In genomic region chr1:88301121-88302014, GRCm38 (mm10) we compare ENCODE assay signal across 8 mouse cellular contexts. TPM values are rescaled to one million over a fixed set of nuclear protein-coding genes. Genes with fewer than 3 reads are reported as not detected.
DNase-seq lines count a peak whose midpoint lies in the region; ATAC-seq and TF ChIP-seq lines count a peak whose summit lies in the region.

No protein-coding gene starts in this region.

- H3K4me3 ChIP-seq in lung, postnatal 0 days (ENCODE audit: low read depth, low read length) = no peak overlapping the region
- H3K4me3 ChIP-seq in limb, embryonic 10.5 days = no peak overlapping the region
- H3K4me3 ChIP-seq in small intestine, adult 2 months (ENCODE audit: low read depth, low read length) = no peak overlapping the region

- TF ChIP-seq POLR2A in small intestine, adult 2 months (IDR thresholded peaks at IDR 0.05; ENCODE audit: low read depth, low read length) = no peak

- DNase-seq in lung, postnatal 0 days (ENCODE audit: low spot score) = peak; percentile 9
- DNase-seq in lung, postnatal 4 days = no peak
- peak; percentile 32 for DNase-seq in embryo, embryonic 9.5 days (ENCODE audit: extremely low spot score)
- peak; percentile 51 for DNase-seq in limb, embryonic 10.5 days (ENCODE audit: low spot score)
- no peak for DNase-seq in left cerebral cortex, postnatal 36 days (ENCODE audit: low spot score in 2 of 2)
- DNase-seq in urinary bladder, adult 2 months (ENCODE audit: low spot score) = no peak
- DNase-seq in spleen, adult 12 weeks (ENCODE audit: low spot score) = no peak

- no peak overlapping the region for H3K4me2 ChIP-seq in lung, postnatal 0 days (replicated peaks; ENCODE audit: low read depth, low read length)

- H3K4me1 ChIP-seq in lung, postnatal 0 days (ENCODE audit: insufficient read depth, low read depth, low read length) = no peaks in the 10 kb centered on the region
- H3K4me1 ChIP-seq in limb, embryonic 10.5 days = no peaks in the 10 kb centered on the region
- no peaks in the 10 kb centered on the region for H3K4me1 ChIP-seq in small intestine, adult 2 months (ENCODE audit: control insufficient read depth, insufficient read depth, insufficient read length, low read length)

- TF ChIP-seq CTCF in lung, postnatal 0 days (IDR thresholded peaks at IDR 0.05) = peak; percentile 54
- TF ChIP-seq CTCF in small intestine, adult 2 months (IDR thresholded peaks at IDR 0.05; ENCODE audit: extremely low read depth, insufficient read length, insufficient replicate concordance, low read depth, low read length) = peak; percentile 70; the same call in 1 of the 2 replicates

- TF ChIP-seq EP300 in lung, postnatal 0 days (IDR thresholded peaks at IDR 0.05) = no peak

- H3K27ac ChIP-seq in lung, postnatal 0 days (ENCODE audit: low read length) = no peak overlapping the region
- no peak overlapping the region for H3K27ac ChIP-seq in limb, embryonic 10.5 days
- H3K27ac ChIP-seq in small intestine, adult 2 months (ENCODE audit: insufficient read depth, low read depth, low read length) = no peak overlapping the region

- 62% methylated on average over 9 of the region's 9 CpGs for WGBS in lung, postnatal 0 days
- WGBS in limb, embryonic 10.5 days = 72% methylated on average over 9 of the region's 9 CpGs
- 62% methylated on average over 9 of the region's 9 CpGs for WGBS in small intestine, adult 2 months

- ATAC-seq in lung, postnatal 0 days = 0 out of 2 replicates have a peak, but pooled peaks have one; percentile 2

- no peak overlapping the region for H3K9ac ChIP-seq in lung, postnatal 0 days (replicated peaks; ENCODE audit: low read depth)

- H3K27me3 ChIP-seq in lung, postnatal 0 days (replicated peaks; ENCODE audit: insufficient read depth, low read length) = no peaks in the 10 kb centered on the region
- no peaks in the 10 kb centered on the region for H3K27me3 ChIP-seq in limb, embryonic 10.5 days (ENCODE audit: low read depth, poor library complexity, severe bottlenecking)
- H3K27me3 ChIP-seq in small intestine, adult 2 months (ENCODE audit: control insufficient read depth, insufficient read depth, low read length) = no peaks in the 10 kb centered on the region

- peaks cover 46% of the 10 kb centered on the region for H3K9me3 ChIP-seq in lung, postnatal 0 days (ENCODE audit: low read length)
- H3K9me3 ChIP-seq in limb, embryonic 10.5 days (replicated peaks) = peaks cover 75% of the 10 kb centered on the region

- H3K36me3 ChIP-seq in lung, postnatal 0 days (ENCODE audit: insufficient read depth, low read length) = no peaks in the 10 kb centered on the region
- no peaks in the 10 kb centered on the region for H3K36me3 ChIP-seq in limb, embryonic 10.5 days
- H3K36me3 ChIP-seq in small intestine, adult 2 months (ENCODE audit: control insufficient read depth, insufficient read depth, low read length) = no peaks in the 10 kb centered on the region

- intact Hi-C loops in left cerebral cortex, postnatal 36 days (cut with DNase I) = loop anchor here (5.0 kb wide), 1 partner anchor 79 kb away; no protein-coding TSS in a partner anchor

RNA-seq across cellular contexts. Expression of gene Trpm8, which starts 23.9 kb away (rescaled TPM):
- 0.05 TPM in 1 of 2 replicates, not detected in the other for polyA plus RNA-seq in lung, postnatal 0 days (2015; fragmentation: Nextera tagmentation; extraction: Ambion mirVana)
- not detected in 2 replicates for polyA plus RNA-seq in limb, embryonic 10.5 days (2016; fragmentation: Nextera tagmentation; extraction: Ambion mirVana)
- polyA plus RNA-seq in small intestine, adult 2 months (2012; rRNA removed) = not detected in 2 replicates
- total RNA-seq in left cerebral cortex, postnatal 36 days (2021) = under 1 TPM in 1 of 2 experiments, not detected in 1; 0.25 TPM
- not detected in 2 replicates for polyA plus RNA-seq in urinary bladder, adult 2 months (2012; rRNA removed)

RNA-seq across cellular contexts. Expression of gene Hjurp, which starts 23.9 kb away (rescaled TPM):
- 21.9 and 26.0 TPM in 2 replicates for polyA plus RNA-seq in lung, postnatal 0 days (2015; fragmentation: Nextera tagmentation; extraction: Ambion mirVana)
- polyA plus RNA-seq in limb, embryonic 10.5 days (2016; fragmentation: Nextera tagmentation; extraction: Ambion mirVana) = 206 and 245 TPM in 2 replicates
- polyA plus RNA-seq in small intestine, adult 2 months (2012; rRNA removed) = 22.9 and 23.4 TPM in 2 replicates
- total RNA-seq in left cerebral cortex, postnatal 36 days (2021) = 10 to 100 TPM; 33.0 to 38.9 TPM
- 62.9 and 67.6 TPM in 2 replicates for polyA plus RNA-seq in urinary bladder, adult 2 months (2012; rRNA removed)

Comparison
In these comparisons a context has a peak if more than half of its experiments do, and no peak if none do; other contexts are left out.
1. DNase-seq: peak in lung, postnatal 0 days (single experiment), embryo, embryonic 9.5 days (single experiment) and limb, embryonic 10.5 days (single experiment); none in lung, postnatal 4 days (0 of 2), left cerebral cortex, postnatal 36 days (0 of 2), urinary bladder, adult 2 months (single experiment) and spleen, adult 12 weeks (single experiment).